Mouse (Mus musculus): ENCODE measurements around the gene Il17rb.

DNA sequence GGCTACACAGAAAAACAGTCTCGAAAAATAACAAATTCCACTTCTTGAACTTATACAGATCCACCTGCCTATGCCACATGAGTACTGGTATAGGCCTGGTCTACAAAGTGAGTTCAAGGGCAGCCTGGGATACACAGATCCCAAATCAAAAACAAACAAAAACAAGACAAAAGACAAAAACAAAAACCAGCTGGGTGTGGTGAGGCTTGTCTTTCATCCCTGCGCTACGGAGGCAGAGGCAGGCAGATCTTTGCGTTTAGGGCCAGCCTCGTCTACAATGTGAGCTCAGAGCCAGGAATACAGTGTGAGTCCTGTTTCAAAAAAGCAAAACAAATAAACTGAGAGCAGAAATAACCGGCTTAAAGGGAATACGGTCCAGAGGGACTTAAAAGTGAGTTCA lies 41.1 kb downstream of the Il17rb start:
- TF ChIP-seq MYOD1 (IDR thresholded peaks at IDR 0.05; ENCODE audit: control insufficient read depth in 1 of 3, insufficient read length in 2 of 3, low read depth in 2 of 3) (no peak), MAX (IDR thresholded peaks at IDR 0.05; ENCODE audit: low read depth) (no peak), POLR2A (IDR thresholded peaks at IDR 0.05; ENCODE audit: insufficient read length, low read depth) (no peak), USF1 (IDR thresholded peaks at IDR 0.05; ENCODE audit: low read depth) (no peak), E2F4 (IDR thresholded peaks at IDR 0.05; ENCODE audit: insufficient read depth) (no peak), SRF (IDR thresholded peaks at IDR 0.05; ENCODE audit: control insufficient read depth, insufficient read length, low read depth) (no peak), TCF12 (IDR thresholded peaks at IDR 0.05; ENCODE audit: insufficient read depth, poor library complexity, severe bottlenecking) (no peak), POLR2AphosphoS2 (IDR thresholded peaks at IDR 0.05; ENCODE audit: insufficient read length, low read depth) (no peak), CEBPB (IDR thresholded peaks at IDR 0.05; ENCODE audit: insufficient read depth, poor library complexity, severe bottlenecking) (no peak), MYOG (IDR thresholded peaks at IDR 0.05; ENCODE audit: control insufficient read depth in 1 of 3, insufficient read depth in 1 of 3, insufficient read length in 2 of 3, low read depth in 2 of 3) (no peak), REST (IDR thresholded peaks at IDR 0.05; ENCODE audit: insufficient read depth, insufficient read length) (no peak), TCF3 (IDR thresholded peaks at IDR 0.05; ENCODE audit: insufficient read length, low read depth) (no peak)

Data from myocyte (in vitro differentiated cells).